Mouse (Mus musculus): ENCODE results near the gene Cald1. TPM values are rescaled to one million over a fixed set of nuclear protein-coding genes. Genes with fewer than 3 reads are reported as not detected.

Cald1 gene
- 0.42 to 0.90 TPM (median 0.66 TPM) in 4 replicates for total RNA-seq (2023; ENCODE audit: inconsistent age)

DNA sequence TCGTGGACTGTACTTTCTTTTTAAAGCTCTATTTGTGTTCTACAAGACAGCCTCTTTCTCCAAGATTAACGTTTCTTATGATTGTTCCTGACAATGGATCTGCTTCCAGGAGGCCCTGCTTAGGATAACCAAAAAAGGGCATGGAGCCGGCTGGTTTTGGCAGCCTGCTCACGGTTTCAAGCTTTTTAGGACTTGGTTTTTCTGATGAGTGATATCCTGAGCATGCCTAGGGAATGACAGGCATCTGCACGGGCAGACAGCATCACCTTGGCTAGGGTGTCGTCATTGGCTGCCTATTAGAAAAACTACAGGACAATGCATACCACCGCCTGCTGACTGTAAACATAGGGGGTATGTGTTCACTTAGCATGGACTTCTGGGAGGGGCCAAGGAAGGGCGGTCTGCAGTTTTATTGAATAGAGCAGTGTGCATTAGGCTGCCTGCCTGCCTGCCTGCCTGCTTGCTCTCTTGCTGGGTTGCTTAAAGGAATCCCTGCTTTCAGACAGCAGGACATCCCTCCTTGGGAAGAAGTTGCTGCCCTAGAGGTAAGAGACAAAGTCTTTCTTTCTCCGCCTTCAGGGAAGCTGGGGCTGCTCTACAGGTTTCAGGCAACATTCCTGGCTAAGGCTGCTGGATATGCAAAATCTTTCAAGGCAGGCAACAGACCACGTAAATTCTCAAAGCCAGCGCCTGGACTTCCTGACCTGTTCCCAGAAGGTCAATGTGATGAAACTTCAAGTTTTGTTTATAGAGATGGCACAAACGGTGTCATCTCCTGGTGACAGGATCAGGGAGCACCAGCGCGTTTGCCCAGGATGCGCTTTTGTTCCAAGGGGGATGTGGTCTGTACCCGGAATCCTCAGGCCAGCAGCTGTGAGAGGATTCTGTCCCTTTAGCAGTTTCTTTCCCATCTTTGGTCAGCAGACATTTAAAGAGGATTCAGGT is at the start of gene Cald1:
TSS of gene Cald1 (plus strand) at position 380 of the 945 bp plus-strand sequence.

DNA sequence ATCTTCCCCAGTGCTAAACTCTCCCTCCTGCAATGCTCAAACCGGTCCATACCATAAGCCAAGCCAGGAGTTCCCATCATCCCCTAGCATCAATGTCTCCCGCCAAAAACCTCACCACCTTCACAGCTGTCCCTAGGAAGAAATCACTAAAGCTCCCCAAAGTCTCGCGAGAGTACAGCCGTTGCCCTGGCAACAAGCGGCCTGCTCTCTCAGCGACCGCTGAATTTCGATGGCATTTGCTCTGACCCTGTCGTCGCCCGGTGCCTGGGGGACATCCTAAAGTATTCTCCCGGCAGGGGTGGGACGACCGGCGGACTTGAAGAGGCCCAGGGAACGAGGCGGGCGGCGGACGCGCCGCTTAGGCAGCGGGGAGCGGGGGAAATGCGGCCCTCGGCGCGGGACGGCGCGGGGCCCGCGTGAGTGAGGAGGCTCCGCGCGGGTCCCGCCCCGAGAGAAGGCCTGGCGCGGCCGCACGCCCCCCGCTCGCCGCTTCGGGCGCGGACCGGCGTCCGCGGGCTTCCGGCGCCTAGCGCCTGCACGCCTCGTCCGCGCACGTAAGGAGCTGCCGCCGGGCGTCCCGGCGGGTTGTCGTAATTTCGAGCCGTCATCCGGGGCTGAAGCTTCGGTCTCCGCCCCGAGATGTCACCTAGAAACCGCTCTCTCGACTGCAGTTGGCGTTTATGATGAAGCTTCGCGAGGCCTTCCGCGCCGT is 182.1 kb downstream of the Cald1 start, which contains the start of gene Agbl3:
TSS of gene Agbl3 (plus strand) at position 202 of the 712 bp plus-strand sequence.

Other genes starting within 250 kb of the Cald1 start
- gene Akr1b8, start 244.4 kb upstream of the Cald1 start, total RNA-seq (2023; ENCODE audit: inconsistent age): not detected in 4 replicates
- 25.1 to 34.9 TPM (median 30.2 TPM) in 4 replicates for gene Akr1b10, start 214.3 kb upstream of the Cald1 start, total RNA-seq (2023; ENCODE audit: inconsistent age)
- 0.69 to 0.97 TPM (median 0.90 TPM) in 4 replicates for gene Akr1b7, start 186.2 kb upstream of the Cald1 start, total RNA-seq (2023; ENCODE audit: inconsistent age)
- gene Bpgm, start 122.3 kb upstream of the Cald1 start, total RNA-seq (2023; ENCODE audit: inconsistent age): 14.5 to 17.1 TPM (median 16.0 TPM) in 4 replicates
- gene Agbl3, start 181.9 kb downstream of the Cald1 start, total RNA-seq (2023; ENCODE audit: inconsistent age): 3.7 to 5.8 TPM (median 4.7 TPM) in 4 replicates